Mouse (Mus musculus) thymus, adult 18-20 months (tissue): Measurements from ENCODE around the gene Asic2.

Source experiments
- DNase-seq, 2 experiments: peaks; one replicate each; pipeline ENCODE4 v3.0.0; 2022; ENCODE audit warnings: mixed read lengths in 2 of 2

The Asic2 gene

GRCm38 (mm10) chr11:80967544-80967943 is 1000.7 kb downstream of the Asic2 start:
- no peak for DNase-seq

- DNase-seq = no peak
Measured at GRCm38 (mm10) chr11:80966040-80966439, 1002.2 kb downstream of the Asic2 start.

- no peak for DNase-seq
Measured at GRCm38 (mm10) chr11:80961326-80961725, 1006.9 kb downstream of the Asic2 start.

GRCm38 (mm10) chr11:80958086-80958671 is 1010.1 kb downstream of the Asic2 start:
- DNase-seq = no peak

- no peak for DNase-seq
Measured at GRCm38 (mm10) chr11:80955915-80956314, 1012.3 kb downstream of the Asic2 start.

- DNase-seq = no peak
Measured at GRCm38 (mm10) chr11:80954147-80954546, 1014.1 kb downstream of the Asic2 start.

- no peak for DNase-seq
Measured at GRCm38 (mm10) chr11:80949068-80949738, 1019.1 kb downstream of the Asic2 start.

GRCm38 (mm10) chr11:80948103-80948502 is 1020.2 kb downstream of the Asic2 start:
- DNase-seq = no peak

GRCm38 (mm10) chr11:80946163-80946562 is 1022.1 kb downstream of the Asic2 start:
- DNase-seq = no peak

- no peak for DNase-seq
Measured at GRCm38 (mm10) chr11:80923286-80923951, 1044.8 kb downstream of the Asic2 start.

GRCm38 (mm10) chr11:80918332-80918731 is 1049.9 kb downstream of the Asic2 start:
- DNase-seq = no peak

GRCm38 (mm10) chr11:80917688-80918087 is 1050.6 kb downstream of the Asic2 start:
- no peak for DNase-seq

GRCm38 (mm10) chr11:80913408-80914024 is 1054.7 kb downstream of the Asic2 start:
- DNase-seq = no peak

- DNase-seq = no peak
Measured at GRCm38 (mm10) chr11:80912721-80913120, 1055.5 kb downstream of the Asic2 start.

GRCm38 (mm10) chr11:80907820-80908219 is 1060.4 kb downstream of the Asic2 start:
- DNase-seq = no peak

GRCm38 (mm10) chr11:80906456-80906855 is 1061.8 kb downstream of the Asic2 start:
- DNase-seq = no peak

GRCm38 (mm10) chr11:80904559-80904958 is 1063.7 kb downstream of the Asic2 start:
- DNase-seq = no peak

- no peak for DNase-seq
Measured at GRCm38 (mm10) chr11:80903426-80903825, 1064.8 kb downstream of the Asic2 start.

- no peak for DNase-seq
Measured at GRCm38 (mm10) chr11:80902664-80903063, 1065.6 kb downstream of the Asic2 start.

- no peak for DNase-seq
Measured at GRCm38 (mm10) chr11:80900555-80900954, 1067.7 kb downstream of the Asic2 start.

- no peak for DNase-seq
Measured at GRCm38 (mm10) chr11:80895853-80896252, 1072.4 kb downstream of the Asic2 start.

- DNase-seq = no peak
Measured at GRCm38 (mm10) chr11:80889336-80890063, 1078.8 kb downstream of the Asic2 start.

- no peak for DNase-seq
Measured at GRCm38 (mm10) chr11:80887021-80887420, 1081.2 kb downstream of the Asic2 start.
